Mouse (Mus musculus) limb, embryonic 15.5 days (tissue): ENCODE measurements around the gene Ndufs1. TPM values are rescaled to one million over a fixed set of nuclear protein-coding genes. Genes with fewer than 3 reads are reported as not detected.

Source experiments
- ATAC-seq: fragments of 200-750 bp; cut with Nextera tagmentation; 2 replicates; pipeline ENCODE4 v1.8.0; 2017; ENCODE audit warnings: low read depth, moderate TSS enrichment; ENCODE audit not compliant: insufficient number of reproducible peaks, low FRiP score, low TSS enrichment
- H3K27ac ChIP-seq: fragments of 300-500 bp; sonication (generic); 2 replicates; pipeline ENCODE4 v1.5.1; 2015; ENCODE audit warnings: moderate library complexity, mild to moderate bottlenecking, inconsistent platforms
- H3K27me3 ChIP-seq: fragments of 300-500 bp; sonication (generic); 2 replicates; pipeline ENCODE4 v1.6.1; 2015; ENCODE audit warnings: inconsistent platforms
- H3K36me3 ChIP-seq: fragments of 300-500 bp; sonication (generic); 2 replicates; pipeline ENCODE4 v1.6.1; 2015; ENCODE audit warnings: inconsistent platforms
- H3K4me1 ChIP-seq: fragments of 300-500 bp; sonication (generic); 2 replicates; pipeline ENCODE4 v1.6.1; 2015; ENCODE audit warnings: inconsistent platforms
- H3K4me2 ChIP-seq: fragments of 300-500 bp; sonication (generic); 2 replicates; pipeline ENCODE4 v1.6.1; 2015; ENCODE audit warnings: mild to moderate bottlenecking, inconsistent platforms
- H3K4me3 ChIP-seq: fragments of 300-500 bp; sonication (generic); 2 replicates; pipeline ENCODE4 v1.5.1; 2015; ENCODE audit warnings: mild to moderate bottlenecking, inconsistent platforms
- H3K9ac ChIP-seq: fragments of 300-500 bp; sonication (generic); 2 replicates; pipeline ENCODE4 v1.6.1; 2015; ENCODE audit warnings: inconsistent platforms
- H3K9me3 ChIP-seq: fragments of 300-500 bp; sonication (generic); 2 replicates; pipeline ENCODE4 v1.6.1; 2016; ENCODE audit warnings: inconsistent platforms
- WGBS: fragments of 180-500 bp; shearing (Covaris S2); methylation state at CpG from one replicate; pipeline ENCODE4 v1.1.7; 2015; 5-methylcytosine and 5-hydroxymethylcytosine counted together
- polyA plus RNA-seq: library from polyadenylated mRNA; unstranded; fragments of >200 nt; fragmentation: Nextera tagmentation; extraction: Ambion mirVana; gene quantifications from 2 replicates; pipeline ENCODE4 v1.2.1, GENCODE M21; 2015

The Ndufs1 gene
- polyA plus RNA-seq, 1 experiment from 2014 or later = 112 TPM

- peak within 1 kb of the TSS; percentile 83 for H3K4me3 ChIP-seq
- H3K9ac ChIP-seq = peak within 1 kb of the TSS; percentile 99
- no peaks in the 10 kb centered on the region for H3K27me3 ChIP-seq
- peak; percentile 90 for ATAC-seq
- peaks cover 12% of the 10 kb centered on the region; the same call in 1 of the 2 replicates for H3K36me3 ChIP-seq
- peak within 1 kb of the TSS; percentile 100 for H3K27ac ChIP-seq
- peaks cover 22% of the 10 kb centered on the region for H3K4me1 ChIP-seq
- H3K9me3 ChIP-seq = no peaks in the 10 kb centered on the region
- H3K4me2 ChIP-seq = peak within 1 kb of the TSS; percentile 74
- WGBS = 1% methylated on average over 33 of the region's 42 CpGs
Measured at GRCm38 (mm10) chr1:63114136-63114781, 62.4 kb downstream of the Ndufs1 start, which contains the start of gene Ino80d. Gene Ino80d, minus strand, starts transcription at chr1:63114667.

GRCm38 (mm10) chr1:63113274-63114135 lies 63.1 kb downstream of the Ndufs1 start:
- Histone ChIP-seq H3K4me2 (peak overlapping the region; percentile 74), H3K27me3 (no peaks in the 10 kb centered on the region), H3K4me3 (peak overlapping the region; percentile 83), H3K9me3 (no peaks in the 10 kb centered on the region), H3K9ac (peak overlapping the region; percentile 99), H3K27ac (peak overlapping the region; percentile 100), H3K4me1 (peaks cover 22% of the 10 kb centered on the region), H3K36me3 (peaks cover 6% of the 10 kb centered on the region; the same call in 1 of the 2 replicates)
- WGBS = under 1% methylated on average over 50 of the region's 92 CpGs
- peak; percentile 48; the same call in 1 of the 2 replicates for ATAC-seq

- H3K9me3 ChIP-seq = no peaks in the 10 kb centered on the region
- 3% methylated on average over 11 of the region's 11 CpGs for WGBS
- peak overlapping the region; percentile 74 for H3K4me2 ChIP-seq
- peak overlapping the region; percentile 99 for H3K9ac ChIP-seq
- H3K36me3 ChIP-seq = no peaks in the 10 kb centered on the region; the same call in 1 of the 2 replicates
- no peak for ATAC-seq
- H3K4me1 ChIP-seq = peaks cover 22% of the 10 kb centered on the region
- peak overlapping the region; percentile 100 for H3K27ac ChIP-seq
- peak overlapping the region; percentile 83 for H3K4me3 ChIP-seq
- H3K27me3 ChIP-seq = no peaks in the 10 kb centered on the region
Measured at GRCm38 (mm10) chr1:63112865-63113261, 63.8 kb downstream of the Ndufs1 start.

- no peaks in the 10 kb centered on the region for H3K9me3 ChIP-seq
- WGBS = 47% methylated on average over 8 of the region's 8 CpGs
- no peak for ATAC-seq
- H3K27me3 ChIP-seq = no peaks in the 10 kb centered on the region
- H3K27ac ChIP-seq = peak overlapping the region; percentile 100
- peak overlapping the region; percentile 74 for H3K4me2 ChIP-seq
- H3K9ac ChIP-seq = peak overlapping the region; percentile 99
- H3K36me3 ChIP-seq = no peaks in the 10 kb centered on the region
- H3K4me1 ChIP-seq = peaks cover 22% of the 10 kb centered on the region
- H3K4me3 ChIP-seq = peak overlapping the region; percentile 83
Measured at GRCm38 (mm10) chr1:63112151-63112864, 64.3 kb downstream of the Ndufs1 start.

GRCm38 (mm10) chr1:63110536-63111285 lies 65.9 kb downstream of the Ndufs1 start:
- no peak overlapping the region for H3K4me2 ChIP-seq
- WGBS = 37% methylated on average over 7 of the region's 7 CpGs
- H3K4me3 ChIP-seq = no peak overlapping the region
- no peak for ATAC-seq
- no peaks in the 10 kb centered on the region for H3K27me3 ChIP-seq
- H3K4me1 ChIP-seq = peaks cover 19% of the 10 kb centered on the region
- H3K9me3 ChIP-seq = no peaks in the 10 kb centered on the region
- H3K27ac ChIP-seq = no peak overlapping the region; the same call in 1 of the 2 replicates
- H3K9ac ChIP-seq = no peak overlapping the region
- H3K36me3 ChIP-seq = no peaks in the 10 kb centered on the region

- WGBS = 66% methylated on average over 6 of the region's 6 CpGs
- no peak overlapping the region for H3K9ac ChIP-seq
- H3K27ac ChIP-seq = no peak overlapping the region
- H3K27me3 ChIP-seq = no peaks in the 10 kb centered on the region
- H3K36me3 ChIP-seq = peaks cover 14% of the 10 kb centered on the region
- no peak overlapping the region for H3K4me3 ChIP-seq
- no peak for ATAC-seq
- no peaks in the 10 kb centered on the region for H3K9me3 ChIP-seq
- no peak overlapping the region for H3K4me2 ChIP-seq
- H3K4me1 ChIP-seq = peaks cover 16% of the 10 kb centered on the region
Measured at GRCm38 (mm10) chr1:63107614-63108327, 68.9 kb downstream of the Ndufs1 start.

- H3K36me3 ChIP-seq = peaks cover 51% of the 10 kb centered on the region
- H3K9me3 ChIP-seq = no peaks in the 10 kb centered on the region
- H3K4me2 ChIP-seq = no peak overlapping the region
- H3K4me1 ChIP-seq = no peaks in the 10 kb centered on the region
- H3K27me3 ChIP-seq = no peaks in the 10 kb centered on the region
- no peak overlapping the region for H3K9ac ChIP-seq
- H3K4me3 ChIP-seq = no peak overlapping the region
- WGBS = 94% methylated on average over 12 of the region's 12 CpGs
- ATAC-seq = no peak
- H3K27ac ChIP-seq = no peak overlapping the region
Measured at GRCm38 (mm10) chr1:63102758-63103451, 73.7 kb downstream of the Ndufs1 start.

- Histone ChIP-seq H3K4me2 (no peak overlapping the region), H3K4me1 (no peaks in the 10 kb centered on the region), H3K9me3 (no peaks in the 10 kb centered on the region), H3K27ac (no peak overlapping the region), H3K27me3 (no peaks in the 10 kb centered on the region), H3K4me3 (no peak overlapping the region), H3K36me3 (peaks cover 72% of the 10 kb centered on the region), H3K9ac (no peak overlapping the region)
- no peak for ATAC-seq
- WGBS = 83% methylated on average over 8 of the region's 8 CpGs
Measured at GRCm38 (mm10) chr1:63100196-63100595, 76.4 kb downstream of the Ndufs1 start.

GRCm38 (mm10) chr1:63098831-63099230 lies 77.8 kb downstream of the Ndufs1 start:
- Histone ChIP-seq H3K9ac (no peak overlapping the region), H3K36me3 (peaks cover 72% of the 10 kb centered on the region), H3K9me3 (no peaks in the 10 kb centered on the region), H3K27me3 (no peaks in the 10 kb centered on the region), H3K27ac (no peak overlapping the region), H3K4me3 (no peak overlapping the region), H3K4me1 (no peaks in the 10 kb centered on the region), H3K4me2 (no peak overlapping the region)
- no peak for ATAC-seq
- WGBS = 83% methylated on average over 4 of the region's 4 CpGs

GRCm38 (mm10) chr1:63096071-63096470 lies 80.6 kb downstream of the Ndufs1 start:
- peaks cover 77% of the 10 kb centered on the region for H3K36me3 ChIP-seq

More at GRCm38 (mm10) chr1:63096071-63096470, 80.6 kb downstream of the Ndufs1 start:
- Histone ChIP-seq H3K27me3 (no peaks in the 10 kb centered on the region), H3K9ac (no peak overlapping the region), H3K9me3 (no peaks in the 10 kb centered on the region), H3K4me2 (no peak overlapping the region), H3K4me3 (no peak overlapping the region), H3K4me1 (no peaks in the 10 kb centered on the region), H3K27ac (no peak overlapping the region)
- WGBS = 88% methylated on average over 5 of the region's 5 CpGs
- no peak for ATAC-seq
